Mouse (Mus musculus) heart, adult 11 months (tissue): ENCODE results near the gene Prss46.

Source experiments
- DNase-seq: peaks from one replicate; pipeline ENCODE4 v3.0.0; 2022

Prss46 gene

GRCm38 (mm10) chr9:110901204-110901603 is 56.9 kb downstream of the Prss46 start:
- DNase-seq = no peak

DNA sequence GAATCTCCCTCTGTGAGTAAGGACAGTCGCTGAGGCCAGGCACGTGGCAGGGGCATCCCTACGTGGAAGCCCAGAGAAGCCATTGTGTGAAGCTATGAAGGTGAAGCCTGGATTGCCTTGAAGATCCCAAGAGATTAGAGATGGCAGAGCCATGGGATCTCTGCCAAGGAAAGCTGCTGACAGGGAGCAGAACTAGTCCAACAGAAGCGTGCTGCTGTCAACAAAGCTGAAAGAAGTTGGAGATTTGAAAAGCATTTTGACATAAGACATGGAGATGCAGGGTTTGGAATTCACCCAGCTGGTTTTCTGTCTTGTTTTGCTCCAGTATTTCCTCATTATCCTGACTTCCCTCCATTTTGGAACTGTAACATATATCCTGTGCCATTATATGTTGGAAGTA is 58.0 kb downstream of the Prss46 start:
- DNase-seq = no peak
